Mouse (Mus musculus): ENCODE measurements at regions not wholly inside any gene's neighbourhood (a gene's known extent, or its start where the extent isn't known, plus 50 kb on each side); places are given as distances from the start of the nearest gene placed in this dataset.

GRCm38 (mm10) chr4:137135792-137136191, 87.2 kb upstream of the Zbtb40 start:
- TF ChIP-seq CTCF (IDR thresholded peaks at IDR 0.05; ENCODE audit: borderline replicate concordance, control insufficient read depth, extremely low read depth, insufficient read depth, low read length, poor library complexity) (no peak), POLR2A (IDR thresholded peaks at IDR 0.05; ENCODE audit: control insufficient read depth, extremely low read depth, insufficient read depth, low read length, poor library complexity) (no peak)
